Mouse (Mus musculus) spleen, adult 2 months (tissue): ENCODE data around the gene Prkd2.

Source experiments
- CTCF ChIP-seq: fragments of 200-500 bp; IDR thresholded peaks from 2 replicates; pipeline ENCODE4 v1.5.1; 2011; ENCODE audit warnings: mild to moderate bottlenecking, inconsistent platforms; ENCODE audit not compliant: insufficient read depth, insufficient read length, insufficient replicate concordance; ENCODE audit errors: extremely low read depth
- POLR2A ChIP-seq: fragments of 200-500 bp; IDR thresholded peaks from 2 replicates; pipeline ENCODE4 v1.6.1; 2011; ENCODE audit warnings: low read depth, low read length, inconsistent platforms

DNA sequence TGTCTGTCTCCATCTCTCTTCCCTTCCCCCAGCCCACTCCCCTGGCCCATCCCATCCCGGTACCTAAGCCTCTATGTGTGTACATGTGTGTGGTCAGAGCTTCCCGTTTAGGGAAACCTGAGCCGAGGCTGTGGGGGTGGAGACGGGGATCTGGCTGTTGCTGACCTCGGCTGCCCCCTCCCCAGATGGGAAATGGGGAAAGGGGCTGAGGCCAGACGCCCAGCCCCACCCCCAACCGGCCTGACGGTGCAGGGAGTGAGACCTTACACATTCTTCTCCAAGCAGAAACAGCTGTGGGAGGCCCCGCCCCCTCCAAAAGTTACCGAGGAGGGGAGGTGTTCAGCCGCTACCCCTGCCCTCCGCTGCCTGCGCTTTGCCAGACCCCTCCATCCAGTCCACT, 33.9 kb downstream of the Prkd2 start:
- TF ChIP-seq CTCF, result no peak
- TF ChIP-seq POLR2A, result no peak
